Mouse (Mus musculus): ENCODE results near the gene Trim29.

Gene Trim29

GRCm38 (mm10) chr9:43315320-43315950 lies 4.8 kb downstream of the Trim29 start:
- DNase-seq: no peak

- no peak for DNase-seq
These were observed 5.8 kb downstream of the Trim29 start for GRCm38 (mm10) chr9:43316466-43316865.

- no peak for DNase-seq
These were observed 8.0 kb downstream of the Trim29 start for GRCm38 (mm10) chr9:43318661-43319060.

GRCm38 (mm10) chr9:43321951-43322350 lies 11.3 kb downstream of the Trim29 start:
- DNase-seq: no peak

GRCm38 (mm10) chr9:43322666-43323065 lies 12.0 kb downstream of the Trim29 start:
- no peak for DNase-seq

- no peak for DNase-seq
These were observed 14.8 kb downstream of the Trim29 start for GRCm38 (mm10) chr9:43325486-43325885.

GRCm38 (mm10) chr9:43326015-43326631 lies 15.5 kb downstream of the Trim29 start:
- DNase-seq: no peak

GRCm38 (mm10) chr9:43327182-43328129 lies 16.8 kb downstream of the Trim29 start:
- DNase-seq: peak in 1 of 2 experiments; percentile 12

- no peak for DNase-seq
These were observed 19.8 kb downstream of the Trim29 start for GRCm38 (mm10) chr9:43330426-43330825.

GRCm38 (mm10) chr9:43331476-43332471 lies 21.1 kb downstream of the Trim29 start:
- peak; percentile 18 to 26 for DNase-seq

- DNase-seq: no peak
These were observed 23.8 kb downstream of the Trim29 start for GRCm38 (mm10) chr9:43334476-43334875.

- DNase-seq: no peak
These were observed 27.0 kb downstream of the Trim29 start for GRCm38 (mm10) chr9:43337636-43338035.

GRCm38 (mm10) chr9:43338067-43338466 lies 27.4 kb downstream of the Trim29 start:
- no peak for DNase-seq

GRCm38 (mm10) chr9:43339614-43340020 lies 29.0 kb downstream of the Trim29 start:
- DNase-seq: peak; percentile 48 to 83

GRCm38 (mm10) chr9:43350089-43350488 lies 39.4 kb downstream of the Trim29 start:
- DNase-seq: no peak

GRCm38 (mm10) chr9:43351015-43351414 lies 40.4 kb downstream of the Trim29 start:
- no peak for DNase-seq

GRCm38 (mm10) chr9:43357011-43357410 lies 46.4 kb downstream of the Trim29 start:
- DNase-seq: no peak

GRCm38 (mm10) chr9:43358591-43359323 lies 48.1 kb downstream of the Trim29 start:
- peak; percentile 11 to 18 for DNase-seq

- no peak for DNase-seq
These were observed 58.1 kb downstream of the Trim29 start for GRCm38 (mm10) chr9:43368781-43369180.

GRCm38 (mm10) chr9:43383871-43384270 lies 73.2 kb downstream of the Trim29 start:
- DNase-seq: no peak

- no peak for DNase-seq
These were observed 73.8 kb downstream of the Trim29 start for GRCm38 (mm10) chr9:43384400-43384799.

All from kidney, postnatal 36 days (tissue).